Mouse (Mus musculus) adrenal gland (tissue): ENCODE measurements at regions not wholly inside any gene's neighbourhood (a gene's known extent, or its start where the extent isn't known, plus 50 kb on each side); places are given as distances from the start of the nearest gene placed in this dataset.

ENCODE experiments used
- intact Hi-C: fragments of 180-260 bp; cut with DNase I; formaldehyde crosslinking; loops from one replicate; pipeline ENCODE4 v1.15.1; 2025

- intact Hi-C loops: no loop called here
These were observed 541.3 kb upstream of the Megf9 start for GRCm38 (mm10) chr4:71076131-71076530.

- intact Hi-C loops: loop anchor here (10.0 kb wide), 1 partner anchor 140 kb away; no protein-coding TSS in a partner anchor
These were observed 499.7 kb upstream of the Megf9 start for GRCm38 (mm10) chr4:71034541-71034940.
